Mouse (Mus musculus) gastrocnemius, adult 8-10 months (tissue): ENCODE data around the gene Ddx54. TPM values are rescaled to one million over a fixed set of nuclear protein-coding genes. Genes with fewer than 3 reads are reported as not detected.

Experiments
- total RNA-seq, 4 experiments: library from RNA; stranded (reverse); gene quantifications; 2 replicates each; pipeline ENCODE4 v1.2.4; 2022

The Ddx54 gene
- total RNA-seq, 4 experiments from 2014 or later, result 16.7 to 19.7 (median 17.3) TPM

Other genes starting within 250 kb of the Ddx54 start
- gene Lhx5, start 181.0 kb upstream of the Ddx54 start, total RNA-seq, result not detected
- under 1 TPM; 0.32 to 0.73 (median 0.66) TPM for gene Sdsl, start 139.9 kb upstream of the Ddx54 start, total RNA-seq
- gene Sds, start 136.2 kb upstream of the Ddx54 start, total RNA-seq, result under 1 TPM; 0.45 to 0.99 (median 0.60) TPM
- gene Plbd2, start 109.1 kb upstream of the Ddx54 start, total RNA-seq, result 10 to 100 TPM; 40.5 to 44.7 (median 42.1) TPM
- gene Slc8b1, start 101.6 kb upstream of the Ddx54 start, total RNA-seq, result 10 to 100 TPM in 1 of 4 experiments, 1 to 10 TPM in 3; 6.0 to 10.7 (median 6.5) TPM
- 10 to 100 TPM; 39.3 to 42.7 (median 41.5) TPM for gene Tpcn1, start 24.1 kb upstream of the Ddx54 start, total RNA-seq
- not detected for gene Iqcd, start 23.7 kb upstream of the Ddx54 start, total RNA-seq
- gene Rita1, start 150 bp upstream of the Ddx54 start, total RNA-seq, result 1 to 10 TPM; 4.9 to 8.3 (median 6.4) TPM
- not detected for gene Cfap73, start 21.5 kb downstream of the Ddx54 start, total RNA-seq
- not detected for gene Rasal1, start 36.1 kb downstream of the Ddx54 start, total RNA-seq
- 1 to 10 TPM in 1 of 4 experiments, under 1 TPM in 3; 0.22 to 1.3 (median 0.31) TPM for gene Dtx1, start 99.2 kb downstream of the Ddx54 start, total RNA-seq
- gene Oas2, start 137.1 kb downstream of the Ddx54 start, total RNA-seq, result under 1 TPM in 2 of 4 experiments, not detected in 2; 0.07 to 0.16 TPM
- not detected for gene Oas3, start 164.9 kb downstream of the Ddx54 start, total RNA-seq
- gene Oas1e, start 182.8 kb downstream of the Ddx54 start, total RNA-seq, result not detected
- gene Oas1c, start 199.8 kb downstream of the Ddx54 start, total RNA-seq, result under 1 TPM in 2 of 4 experiments, not detected in 2; 0.21 to 0.27 TPM
- not detected for gene Oas1f, start 234.6 kb downstream of the Ddx54 start, total RNA-seq
- gene Oas1h, start 248.7 kb downstream of the Ddx54 start, total RNA-seq, result not detected